Mouse (Mus musculus): ENCODE measurements around the gene Itprid2.
"Not testable (repeated sequence)": the region's sequence is repeated elsewhere in the genome, so short reads cannot be mapped to it uniquely, and the experiment has no call there.

DNA sequence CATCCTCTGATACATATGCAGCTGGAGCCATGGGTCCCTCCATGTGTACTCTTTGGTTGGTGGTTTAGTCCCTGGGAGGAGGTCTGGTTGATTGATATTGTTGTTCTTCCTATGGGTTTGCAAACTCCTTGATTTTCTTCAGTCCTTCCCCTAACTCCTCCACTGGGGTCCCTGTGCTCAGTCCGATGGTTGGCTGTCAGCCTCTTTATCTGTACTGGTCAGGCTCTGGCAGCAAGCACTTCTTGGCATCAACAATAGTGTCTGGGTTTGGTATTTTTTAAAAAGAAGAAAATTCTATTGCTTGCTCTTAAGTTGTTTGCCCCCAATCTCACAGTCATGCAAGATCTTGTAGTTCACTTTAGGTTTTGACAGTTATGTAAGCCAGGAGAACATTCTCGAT, 34.0 kb upstream of the Itprid2 start:
- TF ChIP-seq EP300, CTCF (IDR thresholded peaks at IDR 0.05; ENCODE audit: low read depth): not testable (repeated sequence)

All from liver, embryonic 14.5 days (tissue).